Mouse (Mus musculus): ENCODE measurements around the gene Kctd11. TPM values are rescaled to one million over a fixed set of nuclear protein-coding genes. Genes with fewer than 3 reads are reported as not detected.

The Kctd11 gene
- polyA plus RNA-seq, 1 experiment from 2014 or later: 3.9 TPM

GRCm38 (mm10) chr11:69913554-69914371, 32.6 kb upstream of the Kctd11 start, which contains the start of gene Gps2:
Gene Gps2 (plus strand): TSS chr11:69913888.
- Histone ChIP-seq H3K27me3 (ENCODE audit: control insufficient read depth, insufficient read depth, low read length) (no peaks in the 10 kb centered on the region), H3K36me3 (ENCODE audit: control insufficient read depth, insufficient read depth, low read length) (peaks cover 54% of the 10 kb centered on the region), H3K4me1 (ENCODE audit: control insufficient read depth, insufficient read depth, low read length) (peaks cover 23% of the 10 kb centered on the region)

GRCm38 (mm10) chr11:69912716-69913530, 31.7 kb upstream of the Kctd11 start:
- H3K4me2 ChIP-seq: peak overlapping the region; percentile 74
- 73% methylated on average over 15 of the region's 15 CpGs for WGBS
- DNase-seq (ENCODE audit: low spot score, missing footprints): peak; percentile 75
- H3K9me3 ChIP-seq (ENCODE audit: control insufficient read depth, low read length): no peaks in the 10 kb centered on the region
- H3K9ac ChIP-seq (ENCODE audit: low read length): peak overlapping the region; percentile 89; the same call in 1 of the 2 replicates
- H3K4me3 ChIP-seq (ENCODE audit: low read depth, low read length): peak overlapping the region; percentile 72; the same call in 1 of the 2 replicates
- H3K27me3 ChIP-seq (ENCODE audit: control insufficient read depth, insufficient read depth, low read length): no peaks in the 10 kb centered on the region
- peaks cover 56% of the 10 kb centered on the region for H3K36me3 ChIP-seq (ENCODE audit: control insufficient read depth, insufficient read depth, low read length)
- no peak overlapping the region; the same call in 1 of the 2 replicates for H3K27ac ChIP-seq (ENCODE audit: low read depth, low read length)
- ATAC-seq (ENCODE audit: low FRiP score): peak; percentile 8; the same call in 1 of the 2 replicates
- peaks cover 21% of the 10 kb centered on the region for H3K4me1 ChIP-seq (ENCODE audit: control insufficient read depth, insufficient read depth, low read length)

More at GRCm38 (mm10) chr11:69913554-69914371, 32.6 kb upstream of the Kctd11 start, which contains the start of gene Gps2:
- 2% methylated on average over 61 of the region's 61 CpGs for WGBS
- H3K9ac ChIP-seq (ENCODE audit: low read length): peak within 1 kb of the TSS; percentile 89
- H3K4me3 ChIP-seq (ENCODE audit: low read depth, low read length): peak within 1 kb of the TSS; percentile 72
- ATAC-seq (ENCODE audit: low FRiP score) (peak; percentile 92), DNase-seq (ENCODE audit: low spot score, missing footprints) (peak; percentile 98)
- H3K4me2 ChIP-seq: peak within 1 kb of the TSS; percentile 74
- H3K9me3 ChIP-seq (ENCODE audit: control insufficient read depth, low read length): no peaks in the 10 kb centered on the region
- H3K27ac ChIP-seq (ENCODE audit: low read depth, low read length): peak within 1 kb of the TSS; percentile 77

- 84% methylated on average over 6 of the region's 6 CpGs for WGBS
- H3K36me3 ChIP-seq (ENCODE audit: control insufficient read depth, insufficient read depth, low read length): peaks cover 56% of the 10 kb centered on the region
- H3K4me2 ChIP-seq: no peak overlapping the region
- H3K9ac ChIP-seq (ENCODE audit: low read length): no peak overlapping the region
- no peak overlapping the region for H3K4me3 ChIP-seq (ENCODE audit: low read depth, low read length)
- H3K9me3 ChIP-seq (ENCODE audit: control insufficient read depth, low read length): no peaks in the 10 kb centered on the region
- peaks cover 21% of the 10 kb centered on the region for H3K4me1 ChIP-seq (ENCODE audit: control insufficient read depth, insufficient read depth, low read length)
- no peak for ATAC-seq (ENCODE audit: low FRiP score)
- DNase-seq (ENCODE audit: low spot score, missing footprints): peak; percentile 77
- no peak overlapping the region for H3K27ac ChIP-seq (ENCODE audit: low read depth, low read length)
- no peaks in the 10 kb centered on the region for H3K27me3 ChIP-seq (ENCODE audit: control insufficient read depth, insufficient read depth, low read length)
Observed at GRCm38 (mm10) chr11:69911701-69912100, 30.5 kb upstream of the Kctd11 start.

GRCm38 (mm10) chr11:69910781-69911560, 29.8 kb upstream of the Kctd11 start:
- 95% methylated on average over 17 of the region's 17 CpGs for WGBS
- no peak overlapping the region for H3K9ac ChIP-seq (ENCODE audit: low read length)
- H3K4me1 ChIP-seq (ENCODE audit: control insufficient read depth, insufficient read depth, low read length): peaks cover 19% of the 10 kb centered on the region

GRCm38 (mm10) chr11:69910177-69910576, 29.0 kb upstream of the Kctd11 start:
- ATAC-seq (ENCODE audit: low FRiP score) (no peak), DNase-seq (ENCODE audit: low spot score, missing footprints) (no peak)
- Histone ChIP-seq H3K4me3 (ENCODE audit: low read depth, low read length) (no peak overlapping the region), H3K27me3 (ENCODE audit: control insufficient read depth, insufficient read depth, low read length) (no peaks in the 10 kb centered on the region), H3K36me3 (ENCODE audit: control insufficient read depth, insufficient read depth, low read length) (peaks cover 60% of the 10 kb centered on the region), H3K4me1 (ENCODE audit: control insufficient read depth, insufficient read depth, low read length) (peaks cover 14% of the 10 kb centered on the region), H3K27ac (ENCODE audit: low read depth, low read length) (no peak overlapping the region), H3K9ac (ENCODE audit: low read length) (no peak overlapping the region), H3K4me2 (no peak overlapping the region), H3K9me3 (ENCODE audit: control insufficient read depth, low read length) (no peaks in the 10 kb centered on the region)
- WGBS: 96% methylated on average over 8 of the region's 8 CpGs

More at GRCm38 (mm10) chr11:69910781-69911560, 29.8 kb upstream of the Kctd11 start:
- DNase-seq (ENCODE audit: low spot score, missing footprints) (peak; percentile 73), ATAC-seq (ENCODE audit: low FRiP score) (no peak)
- Histone ChIP-seq H3K4me2 (no peak overlapping the region), H3K4me3 (ENCODE audit: low read depth, low read length) (no peak overlapping the region), H3K27ac (ENCODE audit: low read depth, low read length) (no peak overlapping the region), H3K27me3 (ENCODE audit: control insufficient read depth, insufficient read depth, low read length) (no peaks in the 10 kb centered on the region), H3K9me3 (ENCODE audit: control insufficient read depth, low read length) (no peaks in the 10 kb centered on the region), H3K36me3 (ENCODE audit: control insufficient read depth, insufficient read depth, low read length) (peaks cover 57% of the 10 kb centered on the region)

GRCm38 (mm10) chr11:69909174-69909573, 28.0 kb upstream of the Kctd11 start:
- peaks cover 6% of the 10 kb centered on the region for H3K4me1 ChIP-seq (ENCODE audit: control insufficient read depth, insufficient read depth, low read length)
- 93% methylated on average over 5 of the region's 5 CpGs for WGBS
- H3K4me3 ChIP-seq (ENCODE audit: low read depth, low read length): no peak overlapping the region
- no peaks in the 10 kb centered on the region for H3K9me3 ChIP-seq (ENCODE audit: control insufficient read depth, low read length)
- no peaks in the 10 kb centered on the region for H3K27me3 ChIP-seq (ENCODE audit: control insufficient read depth, insufficient read depth, low read length)
- no peak overlapping the region for H3K27ac ChIP-seq (ENCODE audit: low read depth, low read length)
- H3K4me2 ChIP-seq: no peak overlapping the region
- H3K9ac ChIP-seq (ENCODE audit: low read length): no peak overlapping the region
- no peak for ATAC-seq (ENCODE audit: low FRiP score)
- no peak for DNase-seq (ENCODE audit: low spot score, missing footprints)
- peaks cover 64% of the 10 kb centered on the region for H3K36me3 ChIP-seq (ENCODE audit: control insufficient read depth, insufficient read depth, low read length)

GRCm38 (mm10) chr11:69908645-69909044, 27.4 kb upstream of the Kctd11 start:
- peaks cover 6% of the 10 kb centered on the region for H3K4me1 ChIP-seq (ENCODE audit: control insufficient read depth, insufficient read depth, low read length)
- no peak overlapping the region for H3K27ac ChIP-seq (ENCODE audit: low read depth, low read length)
- H3K27me3 ChIP-seq (ENCODE audit: control insufficient read depth, insufficient read depth, low read length): no peaks in the 10 kb centered on the region
- no peaks in the 10 kb centered on the region for H3K9me3 ChIP-seq (ENCODE audit: control insufficient read depth, low read length)
- peaks cover 66% of the 10 kb centered on the region for H3K36me3 ChIP-seq (ENCODE audit: control insufficient read depth, insufficient read depth, low read length)
- 95% methylated on average over 11 of the region's 11 CpGs for WGBS
- no peak overlapping the region for H3K9ac ChIP-seq (ENCODE audit: low read length)
- no peak overlapping the region for H3K4me3 ChIP-seq (ENCODE audit: low read depth, low read length)
- no peak overlapping the region for H3K4me2 ChIP-seq
- ATAC-seq (ENCODE audit: low FRiP score) (no peak), DNase-seq (ENCODE audit: low spot score, missing footprints) (no peak)

- H3K27ac ChIP-seq (ENCODE audit: low read depth, low read length): no peak overlapping the region
- H3K27me3 ChIP-seq (ENCODE audit: control insufficient read depth, insufficient read depth, low read length): no peaks in the 10 kb centered on the region
- no peak overlapping the region for H3K4me2 ChIP-seq
- no peak overlapping the region for H3K9ac ChIP-seq (ENCODE audit: low read length)
- H3K4me3 ChIP-seq (ENCODE audit: low read depth, low read length): no peak overlapping the region
- H3K4me1 ChIP-seq (ENCODE audit: control insufficient read depth, insufficient read depth, low read length): peaks cover 20% of the 10 kb centered on the region
- 96% methylated on average over 9 of the region's 9 CpGs for WGBS
- peaks cover 36% of the 10 kb centered on the region for H3K36me3 ChIP-seq (ENCODE audit: control insufficient read depth, insufficient read depth, low read length)
- DNase-seq (ENCODE audit: low spot score, missing footprints): no peak
- ATAC-seq (ENCODE audit: low FRiP score): no peak
- H3K9me3 ChIP-seq (ENCODE audit: control insufficient read depth, low read length): no peaks in the 10 kb centered on the region
Observed at GRCm38 (mm10) chr11:69904311-69904710, 23.1 kb upstream of the Kctd11 start.

All from midbrain, embryonic 11.5 days (tissue).